Mouse (Mus musculus): ENCODE measurements at regions not wholly inside any gene's neighbourhood (a gene's known extent, or its start where the extent isn't known, plus 50 kb on each side); places are given as distances from the start of the nearest gene placed in this dataset.
A peak's percentile ranks its signal among the peaks of the same experiment; 100 is the strongest.
"Not testable (repeated sequence)": the region's sequence is repeated elsewhere in the genome, so short reads cannot be mapped to it uniquely, and the experiment has no call there.

GRCm38 (mm10) chr16:12703818-12704590 lies 405.5 kb upstream of the Ercc4 start:
- DNase-seq = no peak

DNA sequence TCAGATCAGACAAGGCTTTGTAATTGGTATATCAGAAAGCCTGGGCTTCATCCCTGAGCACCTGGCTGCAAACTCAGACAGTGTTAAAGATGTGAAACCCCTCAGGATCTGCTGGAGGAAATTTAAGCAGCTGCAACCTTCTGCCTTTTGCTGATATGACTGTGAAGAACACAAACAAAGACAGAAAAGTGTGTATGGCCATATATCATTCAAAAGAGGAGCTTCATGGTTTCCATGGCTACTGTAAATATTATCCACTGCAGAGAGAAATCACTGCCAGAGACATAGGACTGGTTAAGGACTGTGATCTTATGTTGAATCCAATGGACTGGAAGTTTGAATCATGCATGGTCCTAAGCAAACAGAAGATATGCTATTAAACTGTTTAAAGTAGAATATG lies 402.6 kb upstream of the Ercc4 start:
- DNase-seq = no peak

- not testable (repeated sequence) for DNase-seq
Measured at GRCm38 (mm10) chr16:12721368-12721767, 388.1 kb upstream of the Ercc4 start.

DNA sequence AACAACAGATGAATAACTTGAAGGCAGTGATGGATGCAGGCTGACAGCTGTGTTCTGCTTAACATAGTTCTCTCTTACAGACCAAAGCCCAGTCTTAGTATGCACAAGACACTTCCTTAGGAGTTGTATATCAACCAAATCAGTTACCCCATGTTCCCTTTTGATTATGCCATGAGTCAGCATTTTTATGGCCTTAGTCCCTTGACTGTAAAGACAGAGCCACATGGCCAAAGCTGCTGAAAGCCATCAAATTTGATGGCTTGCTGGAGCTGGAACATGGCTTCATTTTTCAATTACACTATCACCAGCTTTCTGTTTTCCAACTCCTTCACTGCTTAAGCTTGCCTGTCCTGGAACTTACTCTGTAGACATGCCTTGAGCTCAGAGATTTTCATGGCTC lies 383.4 kb upstream of the Ercc4 start:
- DNase-seq = no peak

DNA sequence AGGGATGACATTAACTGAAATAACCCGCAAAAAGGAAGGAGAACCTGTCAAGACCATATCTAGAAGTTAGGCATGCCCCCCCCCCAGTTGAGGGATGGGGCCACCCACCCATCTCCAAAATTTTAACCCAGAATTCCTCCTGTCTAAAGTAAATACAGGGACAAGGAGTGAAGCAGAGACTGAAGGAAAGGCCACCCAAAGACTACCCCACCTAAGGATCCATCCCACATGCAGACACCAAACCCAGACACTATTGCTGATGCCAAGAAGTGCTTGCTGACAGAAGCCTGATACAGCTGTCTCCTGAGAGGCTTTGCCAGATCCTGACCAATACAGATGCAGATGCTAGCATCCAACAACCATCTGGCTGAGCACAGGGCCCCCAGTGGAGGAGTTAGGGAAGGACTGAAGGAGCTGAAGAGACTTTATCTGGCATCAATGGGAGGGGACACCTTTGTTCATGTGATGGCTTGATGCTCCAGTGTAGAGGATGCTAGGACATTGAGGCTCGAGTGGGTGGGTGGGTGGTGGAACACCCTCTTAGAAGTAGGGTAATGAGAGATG lies 379.2 kb upstream of the Ercc4 start:
- not testable (repeated sequence) for DNase-seq

DNA sequence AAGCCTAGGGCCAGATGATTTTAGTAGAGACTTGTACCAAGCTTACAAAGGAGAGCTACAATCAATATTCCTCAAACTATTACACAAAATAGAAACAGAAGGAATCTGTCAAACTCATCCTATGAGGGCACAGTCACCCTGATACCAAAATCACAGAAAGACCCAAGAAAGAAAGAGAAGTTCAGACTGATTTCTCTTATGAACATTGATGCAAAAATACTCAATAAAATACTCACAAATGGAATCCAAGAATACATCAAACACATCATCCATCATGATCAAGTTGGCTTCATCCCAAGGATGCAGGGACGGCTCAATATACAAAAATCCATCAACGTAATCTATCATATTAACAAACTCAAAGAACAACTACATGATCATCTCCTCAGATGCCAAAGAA lies 377.9 kb upstream of the Ercc4 start:
- DNase-seq = no peak

DNA sequence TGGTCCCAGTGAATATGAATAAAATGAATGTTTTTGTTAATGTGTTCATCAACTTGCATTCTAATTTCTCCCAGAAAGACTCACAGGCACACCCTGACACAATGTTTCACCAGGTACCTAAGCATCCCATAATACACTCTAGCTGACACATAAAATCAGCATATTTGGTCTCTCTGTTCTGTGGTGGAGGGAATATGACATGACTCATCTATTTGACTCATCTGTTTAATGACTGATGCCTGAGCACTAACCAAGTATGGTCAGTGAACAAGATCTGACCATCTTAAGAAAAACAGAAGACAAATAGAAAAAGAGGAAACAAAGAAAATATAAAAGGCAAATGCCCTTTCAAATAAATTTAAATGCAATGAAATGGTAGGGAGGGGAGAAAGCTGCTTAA lies 367.0 kb upstream of the Ercc4 start:
- no peak for DNase-seq

DNA sequence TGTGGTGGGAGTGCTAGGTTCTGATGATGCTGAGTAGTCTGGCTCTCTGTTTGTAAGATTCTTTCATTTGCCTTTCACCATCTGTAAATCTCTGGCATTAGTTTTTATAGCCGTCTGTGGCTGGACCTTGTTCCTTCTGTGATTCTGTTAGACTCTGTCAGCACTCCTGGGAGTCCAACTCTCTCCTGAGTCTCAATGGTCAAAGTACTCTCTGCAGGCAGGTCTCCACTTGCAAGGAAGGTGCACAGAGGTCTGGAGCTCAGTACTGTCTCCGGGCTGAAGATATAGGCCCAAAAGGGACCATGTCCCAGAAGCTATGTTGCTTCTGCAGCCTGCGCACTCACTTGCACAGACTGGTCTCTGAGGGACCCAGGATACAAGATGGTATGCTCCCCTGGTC lies 356.3 kb upstream of the Ercc4 start:
- DNase-seq = peak; percentile 4

GRCm38 (mm10) chr16:12754361-12754760 lies 355.1 kb upstream of the Ercc4 start:
- no peak for DNase-seq

DNA sequence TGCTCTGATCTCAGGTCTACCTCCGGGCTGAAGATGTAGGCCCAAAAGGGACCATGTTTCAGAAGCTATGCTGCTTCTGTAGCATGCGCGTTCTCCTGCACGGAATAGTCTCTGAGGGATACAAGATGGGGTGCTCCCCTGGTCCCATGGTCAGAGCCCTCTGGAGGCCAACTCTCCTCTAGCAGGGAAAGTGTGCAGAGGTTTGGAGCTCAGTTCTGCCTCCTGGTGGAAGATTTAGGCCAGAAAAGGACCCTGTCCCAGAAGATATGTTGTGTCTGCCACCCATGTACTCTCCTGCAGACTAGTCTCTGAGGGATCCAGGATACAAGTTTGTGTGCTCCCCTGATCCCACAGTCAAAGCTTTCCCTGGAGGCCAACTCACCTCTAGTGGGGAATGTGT lies 350.9 kb upstream of the Ercc4 start:
- DNase-seq = no peak

DNA sequence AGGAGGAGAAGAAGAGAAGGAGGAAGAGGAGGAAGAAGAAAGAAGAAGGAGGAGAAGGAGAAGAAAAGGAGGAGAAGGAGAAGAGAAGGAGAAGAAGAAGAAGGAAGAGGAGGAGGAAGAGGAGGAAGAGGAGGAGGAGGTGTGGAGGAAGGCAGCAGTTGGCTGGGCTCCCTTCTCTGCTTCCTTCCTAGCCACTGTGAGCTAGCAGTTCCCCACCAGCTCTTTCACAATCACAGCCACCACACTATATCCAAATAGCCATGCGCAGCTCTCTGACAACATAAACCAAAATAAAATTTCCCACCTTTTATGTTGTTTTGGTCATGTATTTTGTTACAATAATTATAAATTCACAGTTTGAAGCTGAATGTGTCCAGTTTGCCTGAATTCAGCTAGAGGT lies 345.3 kb upstream of the Ercc4 start:
- DNase-seq = no peak

GRCm38 (mm10) chr16:12764608-12765007 lies 344.9 kb upstream of the Ercc4 start:
- no peak for DNase-seq

- DNase-seq = no peak
Measured at GRCm38 (mm10) chr16:12766846-12767245, 342.6 kb upstream of the Ercc4 start.

- no peak for DNase-seq
Measured at GRCm38 (mm10) chr16:12768161-12768895, 341.2 kb upstream of the Ercc4 start.

GRCm38 (mm10) chr16:12770482-12770881 lies 339.0 kb upstream of the Ercc4 start:
- DNase-seq = no peak

DNA sequence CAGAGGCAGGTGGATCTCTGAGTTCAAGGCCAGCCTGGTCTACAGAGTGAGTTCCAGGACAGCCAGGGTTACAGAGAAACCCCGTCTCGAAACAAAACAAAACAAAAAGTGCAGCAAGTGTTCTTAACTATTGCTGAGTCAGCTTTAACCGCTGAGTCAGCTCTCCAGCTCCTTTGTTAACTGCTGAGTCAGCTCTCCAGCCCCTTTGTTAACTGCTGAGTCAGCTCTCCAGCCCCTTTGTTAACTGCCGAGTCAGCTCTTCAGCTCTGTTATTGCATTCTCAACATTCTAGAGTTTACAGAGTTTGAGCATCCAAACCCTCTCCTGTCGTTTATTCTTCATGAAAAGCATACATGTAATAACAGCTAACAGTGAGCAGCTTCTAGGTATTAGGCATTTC lies 336.9 kb upstream of the Ercc4 start:
- DNase-seq = no peak

- no peak for DNase-seq
Measured at GRCm38 (mm10) chr16:12775876-12776275, 333.6 kb upstream of the Ercc4 start.

GRCm38 (mm10) chr16:12779079-12779478 lies 330.4 kb upstream of the Ercc4 start:
- DNase-seq = no peak

GRCm38 (mm10) chr16:12780635-12781034 lies 328.8 kb upstream of the Ercc4 start:
- DNase-seq = no peak

- DNase-seq = no peak
Measured at GRCm38 (mm10) chr16:12785828-12786227, 323.7 kb upstream of the Ercc4 start.

DNA sequence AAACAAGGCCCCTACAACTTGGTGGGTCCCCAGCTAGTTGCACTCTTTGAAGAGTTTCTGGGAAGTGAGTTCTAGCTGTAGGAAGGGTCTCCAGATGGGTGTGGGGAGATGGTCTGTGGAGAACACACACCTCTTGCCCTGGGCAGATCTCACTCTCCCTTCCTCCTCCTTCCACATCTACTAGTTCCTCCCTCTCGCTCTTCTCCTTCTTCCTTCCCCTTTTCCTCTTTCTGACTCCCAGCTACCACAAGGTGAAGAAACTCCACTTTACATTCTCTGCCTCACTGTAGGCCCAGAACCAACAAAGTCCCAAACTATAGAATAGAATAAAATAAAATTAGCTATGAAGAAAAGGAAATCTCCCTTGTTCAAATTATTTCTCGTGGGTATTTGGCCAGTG lies 311.0 kb upstream of the Ercc4 start:
- no peak for DNase-seq

DNA sequence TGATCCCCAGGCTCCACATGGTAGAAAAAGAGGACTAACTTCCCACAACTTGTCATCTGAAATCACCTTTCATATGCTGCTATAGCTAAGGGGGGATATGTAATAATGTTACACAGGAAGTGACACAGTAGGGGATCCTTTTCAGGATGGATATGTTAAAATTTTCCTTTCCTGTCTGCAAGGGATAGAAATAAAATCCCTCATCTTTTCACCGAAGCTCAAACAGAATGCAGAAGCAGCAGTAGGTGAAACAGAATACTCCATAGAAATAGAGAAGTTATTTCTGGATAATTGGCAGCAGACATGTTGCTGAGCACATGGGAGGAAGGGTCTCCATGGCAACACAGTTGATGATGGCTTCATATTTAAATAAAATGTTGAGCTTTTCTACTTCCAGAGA lies 309.3 kb upstream of the Ercc4 start:
- DNase-seq = no peak

GRCm38 (mm10) chr16:12802651-12803050 lies 306.8 kb upstream of the Ercc4 start:
- DNase-seq = no peak

- DNase-seq = no peak
Measured at GRCm38 (mm10) chr16:12807351-12807871, 302.1 kb upstream of the Ercc4 start.

Measured in kidney, postnatal 10 days (tissue).